Mouse (Mus musculus) olfactory bulb, adult 2 months (tissue): ENCODE data around the gene Tef.

ENCODE experiments used
- CTCF ChIP-seq: fragments of 200-500 bp; IDR thresholded peaks from 2 replicates; pipeline ENCODE4 v1.5.1; 2012; ENCODE audit warnings: low read depth, mild to moderate bottlenecking, low read length, moderate library complexity; ENCODE audit not compliant: insufficient read depth
- POLR2A ChIP-seq: fragments of 200-500 bp; IDR thresholded peaks from 2 replicates; pipeline ENCODE4 v1.6.1; 2012; ENCODE audit warnings: mild to moderate bottlenecking, low read depth, low read length, moderate library complexity; ENCODE audit not compliant: insufficient read depth

DNA sequence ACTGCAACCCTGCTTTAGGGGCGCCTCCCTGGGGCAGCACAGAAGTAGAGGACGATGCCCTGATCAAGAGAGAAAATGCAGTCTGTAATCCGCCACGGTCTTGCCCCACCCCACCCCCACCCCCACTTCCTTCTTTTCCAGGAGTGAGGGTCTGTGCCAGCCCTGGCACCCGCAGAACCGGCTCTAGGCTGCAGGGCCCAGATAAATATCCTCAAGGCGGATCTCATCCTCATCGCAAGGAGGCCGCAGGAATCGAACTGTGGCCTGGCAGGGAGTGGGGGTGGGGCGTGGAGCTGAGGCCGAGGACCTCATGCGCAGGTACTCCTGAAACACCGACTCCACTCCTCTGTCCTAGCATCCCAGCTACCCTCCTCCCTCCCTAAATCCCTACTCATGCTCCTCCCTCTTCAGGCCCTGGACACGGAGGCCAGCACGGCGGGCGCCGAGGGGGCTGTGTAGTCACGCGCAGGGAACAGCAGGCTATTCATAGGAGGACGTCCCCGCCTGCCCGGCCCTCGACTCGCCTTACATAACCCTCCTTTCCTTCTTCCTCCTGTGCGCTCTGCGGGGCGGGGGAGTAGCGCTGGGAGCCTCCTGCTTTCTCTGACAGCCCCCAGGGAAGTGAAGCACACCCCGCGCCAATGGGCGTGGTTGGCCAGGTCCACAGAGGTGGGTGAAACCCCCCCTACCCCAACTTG is 34.1 kb downstream of the Tef start:
- TF ChIP-seq CTCF (no peak), POLR2A (no peak)
